Mouse (Mus musculus) stomach, postnatal 0 days (tissue): ENCODE measurements around the gene Fam76b. TPM values are rescaled to one million over a fixed set of nuclear protein-coding genes. Genes with fewer than 3 reads are reported as not detected.
A peak's percentile ranks its signal among the peaks of the same experiment; 100 is the strongest.

Experiments used
- ATAC-seq: fragments of 200-750 bp; cut with Nextera tagmentation; 2 replicates; pipeline ENCODE4 v1.8.0; 2017; ENCODE audit not compliant: low FRiP score, low TSS enrichment
- DNase-seq: peaks from one replicate; pipeline ENCODE4 v3.0.0-alpha.2; 2016; ENCODE audit warnings: low spot score
- H3K27ac ChIP-seq: fragments of 300-500 bp; sonication (generic); replicated peaks from 2 replicates; pipeline ENCODE4 v1.5.1; 2014; ENCODE audit warnings: mild to moderate bottlenecking, control low read depth
- H3K27me3 ChIP-seq: fragments of 300-500 bp; sonication (generic); 2 replicates; pipeline ENCODE4 v1.6.1; 2014; ENCODE audit warnings: low read length; ENCODE audit not compliant: control insufficient read depth, insufficient read depth
- H3K36me3 ChIP-seq: fragments of 300-500 bp; sonication (generic); 2 replicates; pipeline ENCODE4 v1.6.1; 2014; ENCODE audit warnings: low read length, mixed read lengths; ENCODE audit not compliant: control insufficient read depth, insufficient read depth
- H3K4me1 ChIP-seq: fragments of 300-500 bp; sonication (generic); replicated peaks from 2 replicates; pipeline ENCODE4 v1.6.1; 2014; ENCODE audit warnings: antibody characterized with exemption; ENCODE audit not compliant: control insufficient read depth, insufficient read depth
- H3K4me2 ChIP-seq: fragments of 300-500 bp; sonication (generic); replicated peaks from 2 replicates; pipeline ENCODE4 v1.6.1; 2014; ENCODE audit warnings: low read depth, mild to moderate bottlenecking, control low read depth, moderate library complexity
- H3K4me3 ChIP-seq: fragments of 300-500 bp; sonication (generic); 2 replicates; pipeline ENCODE4 v1.5.1; 2014; ENCODE audit warnings: low read depth, low read length, control low read depth
- H3K9ac ChIP-seq: fragments of 300-500 bp; sonication (generic); 2 replicates; pipeline ENCODE4 v1.6.1; 2014; ENCODE audit warnings: mild to moderate bottlenecking, low read length, control low read depth, mixed read lengths
- H3K9me3 ChIP-seq: fragments of 300-500 bp; sonication (generic); 2 replicates; pipeline ENCODE4 v1.6.1; 2016; ENCODE audit warnings: low read length; ENCODE audit not compliant: control insufficient read depth
- CTCF ChIP-seq: IDR thresholded peaks from 2 replicates; pipeline ENCODE4 v1.5.1; 2016; ENCODE audit warnings: antibody characterized with exemption, low read depth, mild to moderate bottlenecking, moderate library complexity
- EP300 ChIP-seq: optimal IDR thresholded peaks from 2 replicates; pipeline ENCODE3; 2016; ENCODE audit warnings: antibody characterized with exemption
- WGBS: fragments of 180-500 bp; shearing (Covaris S2); extraction: QIAGEN DNeasy Blood & Tissue Kit; methylation state at CpG from one replicate; pipeline ENCODE4 v1.1.7; 2014; 5-methylcytosine and 5-hydroxymethylcytosine counted together
- polyA plus RNA-seq: library from polyadenylated mRNA; unstranded; fragments of >200 nt; fragmentation: Nextera tagmentation; extraction: Ambion mirVana; gene quantifications from 2 replicates; pipeline ENCODE4 v1.2.1, GENCODE M21; 2015

Gene Fam76b
- polyA plus RNA-seq, 1 experiment from 2014 or later, result 11.5 TPM

DNA sequence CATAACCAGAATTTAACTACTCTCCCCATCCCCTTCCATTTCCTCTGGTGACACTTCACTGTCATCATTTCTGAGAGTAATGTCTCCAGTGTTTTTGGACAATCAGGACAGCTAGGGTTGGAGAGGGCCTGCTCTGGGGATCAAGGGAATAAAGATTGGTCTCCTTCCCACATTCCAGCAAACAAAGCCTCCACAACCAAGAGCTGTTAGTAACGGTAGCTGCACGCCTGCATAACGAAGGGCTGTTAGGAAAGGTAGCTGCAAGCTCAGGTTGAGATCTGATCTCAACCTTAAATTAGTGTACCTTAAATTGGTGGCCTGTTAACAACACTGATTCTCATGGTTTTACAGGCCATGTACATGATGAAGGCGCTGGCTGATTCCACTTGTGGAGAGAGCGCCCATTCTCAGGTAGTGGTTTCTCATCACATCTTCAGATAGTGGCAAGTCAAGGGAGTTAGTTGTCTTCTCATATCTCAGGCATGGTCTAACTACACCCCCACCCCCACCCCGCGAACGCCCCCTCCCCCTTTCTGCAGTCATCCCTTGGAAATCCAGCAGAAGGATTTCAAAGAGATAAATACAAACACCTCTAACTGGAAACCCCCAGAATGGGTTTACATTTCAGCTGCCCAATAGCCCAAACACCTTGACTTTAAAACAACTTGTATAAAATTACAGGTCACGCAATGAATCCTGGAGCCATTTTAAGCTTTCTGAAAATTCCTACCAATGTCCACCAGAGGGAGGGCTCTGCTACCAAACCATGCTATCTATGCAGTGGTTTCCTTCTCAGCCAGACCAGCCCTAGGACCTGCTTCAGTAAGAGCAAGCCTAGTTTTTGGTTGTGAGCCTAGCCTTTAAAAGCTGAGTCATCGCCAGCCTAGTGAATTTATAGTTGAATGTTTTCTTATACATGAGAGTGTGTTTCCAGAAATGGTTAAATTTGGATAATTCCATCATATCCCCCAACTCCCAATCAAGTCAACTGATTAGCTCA lies 21.3 kb downstream of the Fam76b start:
- peak; percentile 76 for ATAC-seq
- 71% methylated on average over 10 of the region's 10 CpGs for WGBS
- Histone ChIP-seq H3K9me3 (no peaks in the 10 kb centered on the region), H3K27ac (no peak overlapping the region), H3K27me3 (no peaks in the 10 kb centered on the region), H3K4me3 (no peak overlapping the region), H3K36me3 (peaks cover 5% of the 10 kb centered on the region; the same call in 1 of the 2 replicates), H3K4me1 (no peaks in the 10 kb centered on the region), H3K4me2 (no peak overlapping the region), H3K9ac (no peak overlapping the region)
- TF ChIP-seq EP300 (no peak), CTCF (peak; percentile 85)
- peak; percentile 19 for DNase-seq

DNA sequence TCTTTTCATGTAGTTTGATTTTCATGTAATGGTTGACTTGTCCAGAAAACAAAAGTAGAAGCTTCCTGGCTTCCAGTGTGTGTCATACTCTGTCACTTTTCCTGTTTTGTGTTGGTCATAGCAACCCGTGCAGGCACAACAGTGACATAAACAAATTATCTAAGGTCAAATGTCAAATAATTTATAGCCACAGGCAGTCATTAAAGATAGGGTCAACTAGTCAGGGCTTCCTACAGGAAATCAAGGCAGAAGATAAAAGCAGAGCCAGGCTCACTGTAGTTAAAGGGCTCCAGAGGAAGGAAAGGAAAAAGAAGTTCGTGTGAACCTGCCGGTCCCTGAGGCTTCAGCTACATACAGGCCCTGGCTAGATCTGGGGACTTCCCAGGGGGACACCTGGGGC lies 26.4 kb downstream of the Fam76b start:
- H3K36me3 ChIP-seq, result no peaks in the 10 kb centered on the region
- no peak overlapping the region for H3K9ac ChIP-seq
- no peaks in the 10 kb centered on the region for H3K27me3 ChIP-seq
- no peaks in the 10 kb centered on the region for H3K4me1 ChIP-seq
- no peak overlapping the region for H3K4me3 ChIP-seq
- no peaks in the 10 kb centered on the region for H3K9me3 ChIP-seq
- no peak overlapping the region for H3K4me2 ChIP-seq
- DNase-seq (no peak), ATAC-seq (no peak)
- H3K27ac ChIP-seq, result no peak overlapping the region
- 50% methylated on average over 3 of the region's 3 CpGs for WGBS
- no peak for TF ChIP-seq EP300
- no peak for TF ChIP-seq CTCF

- Histone ChIP-seq H3K9ac (no peak overlapping the region), H3K27ac (no peak overlapping the region), H3K9me3 (no peaks in the 10 kb centered on the region), H3K4me2 (no peak overlapping the region), H3K27me3 (no peaks in the 10 kb centered on the region), H3K4me3 (no peak overlapping the region), H3K4me1 (no peaks in the 10 kb centered on the region), H3K36me3 (no peaks in the 10 kb centered on the region)
- TF ChIP-seq EP300 (no peak), CTCF (no peak)
- DNase-seq (no peak), ATAC-seq (no peak)
- WGBS, result 74% methylated on average over 1 of the region's 1 CpGs
Observed at GRCm38 (mm10) chr9:13856247-13856646, 28.7 kb downstream of the Fam76b start.

DNA sequence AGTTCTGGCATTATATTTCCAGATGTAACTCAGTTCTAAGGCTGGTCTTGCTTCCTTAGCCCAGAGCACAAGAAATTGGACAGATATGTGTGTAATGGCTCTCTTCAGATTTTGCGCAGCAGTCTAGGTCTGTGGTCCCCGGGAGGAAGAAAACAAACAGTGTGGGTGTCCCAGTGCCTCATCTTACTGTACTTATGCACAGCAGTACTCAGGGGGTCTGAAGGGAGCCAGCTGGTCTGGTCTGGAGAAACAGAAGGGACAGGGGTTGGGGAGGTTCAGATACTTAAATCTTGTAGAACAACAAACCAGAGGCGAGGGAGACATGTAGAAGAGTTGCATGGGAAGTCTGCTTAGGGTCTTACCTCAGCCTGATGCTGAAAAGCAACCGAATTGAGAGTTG lies 29.3 kb downstream of the Fam76b start:
- H3K4me1 ChIP-seq, result no peaks in the 10 kb centered on the region
- TF ChIP-seq EP300 (no peak), CTCF (no peak)
- 53% methylated on average over 4 of the region's 4 CpGs for WGBS
- H3K27ac ChIP-seq, result no peak overlapping the region
- no peaks in the 10 kb centered on the region for H3K9me3 ChIP-seq
- H3K27me3 ChIP-seq, result no peaks in the 10 kb centered on the region
- ATAC-seq (no peak), DNase-seq (no peak)
- no peaks in the 10 kb centered on the region for H3K36me3 ChIP-seq
- no peak overlapping the region for H3K9ac ChIP-seq
- H3K4me2 ChIP-seq, result no peak overlapping the region
- H3K4me3 ChIP-seq, result no peak overlapping the region

GRCm38 (mm10) chr9:13867646-13868045 lies 40.1 kb downstream of the Fam76b start:
- ATAC-seq (no peak), DNase-seq (peak; percentile 1)
- Histone ChIP-seq H3K9ac (no peak overlapping the region), H3K4me1 (no peaks in the 10 kb centered on the region), H3K4me3 (no peak overlapping the region), H3K4me2 (no peak overlapping the region), H3K27me3 (no peaks in the 10 kb centered on the region), H3K9me3 (no peaks in the 10 kb centered on the region), H3K27ac (no peak overlapping the region), H3K36me3 (no peaks in the 10 kb centered on the region)
- TF ChIP-seq EP300 (no peak), CTCF (no peak)
- WGBS, result 64% methylated on average over 2 of the region's 2 CpGs

- Histone ChIP-seq H3K27me3 (no peaks in the 10 kb centered on the region), H3K9me3 (no peaks in the 10 kb centered on the region), H3K9ac (no peak overlapping the region), H3K4me1 (no peaks in the 10 kb centered on the region), H3K4me3 (no peak overlapping the region), H3K27ac (no peak overlapping the region), H3K36me3 (no peaks in the 10 kb centered on the region), H3K4me2 (no peak overlapping the region)
- TF ChIP-seq CTCF (no peak), EP300 (no peak)
- DNase-seq, result peak; percentile 4
- ATAC-seq, result no peak
- 84% methylated on average over 7 of the region's 7 CpGs for WGBS
Observed at GRCm38 (mm10) chr9:13871631-13872030, 44.1 kb downstream of the Fam76b start.
